Mouse (Mus musculus): ENCODE measurements around the gene Kif19a.

- no peak for TF ChIP-seq CTCF (IDR thresholded peaks at IDR 0.05; ENCODE audit: extremely low read depth, insufficient read depth, insufficient read length, insufficient replicate concordance)
- no peak for TF ChIP-seq POLR2A (IDR thresholded peaks at IDR 0.05; ENCODE audit: low read depth, low read length)
Measured at GRCm38 (mm10) chr11:114791891-114792411, 26.8 kb downstream of the Kif19a start.
